Mouse (Mus musculus) ES-Bruce4 (cell line): ENCODE measurements around the gene Olfr1009. TPM values are rescaled to one million over a fixed set of nuclear protein-coding genes. Genes with fewer than 3 reads are reported as not detected.
"Not testable (repeated sequence)": the region's sequence is repeated elsewhere in the genome, so short reads cannot be mapped to it uniquely, and the experiment has no call there.

Experiments
- H3K27ac ChIP-seq: 2 replicates; pipeline ENCODE4 v1.5.1; 2012; ENCODE audit warnings: low read length, inconsistent platforms; ENCODE audit not compliant: insufficient read depth
- H3K27me3 ChIP-seq: 2 replicates; pipeline ENCODE4 v1.6.1; 2012; ENCODE audit warnings: mild to moderate bottlenecking, low read length, inconsistent platforms; ENCODE audit not compliant: control insufficient read depth, poor library complexity, insufficient read depth, severe bottlenecking
- H3K36me3 ChIP-seq: 2 replicates; pipeline ENCODE4 v1.6.1; 2012; ENCODE audit warnings: inconsistent platforms, mild to moderate bottlenecking, low read length, moderate library complexity; ENCODE audit not compliant: control insufficient read depth, poor library complexity, insufficient read depth, severe bottlenecking
- H3K4me1 ChIP-seq: one replicate; pipeline ENCODE4 v1.8.1; 2011; ENCODE audit warnings: low read length; ENCODE audit not compliant: control insufficient read depth, insufficient read depth
- H3K4me3 ChIP-seq: 2 replicates; pipeline ENCODE4 v1.5.1; 2011; ENCODE audit warnings: low read depth, mild to moderate bottlenecking, low read length
- H3K9ac ChIP-seq: 2 replicates; pipeline ENCODE4 v1.6.1; 2012; ENCODE audit warnings: low read depth, mild to moderate bottlenecking, inconsistent platforms; ENCODE audit not compliant: poor library complexity, severe bottlenecking
- H3K9me3 ChIP-seq: replicated peaks from 2 replicates; pipeline ENCODE4 v1.6.1; 2012; ENCODE audit warnings: mild to moderate bottlenecking, low read length, inconsistent platforms; ENCODE audit not compliant: control insufficient read depth, poor library complexity, insufficient read depth, severe bottlenecking
- CTCF ChIP-seq: IDR thresholded peaks from one replicate; pipeline ENCODE4 v1.8.1; 2011; ENCODE audit warnings: low read depth, low read length
- EP300 ChIP-seq: IDR thresholded peaks from 2 replicates; pipeline ENCODE4 v1.6.1; 2011; ENCODE audit warnings: low read depth, low read length; ENCODE audit not compliant: insufficient read depth
- POLR2A ChIP-seq: IDR thresholded peaks from one replicate; pipeline ENCODE4 v1.8.1; 2011; ENCODE audit warnings: low read length; ENCODE audit not compliant: insufficient read depth
- polyA plus RNA-seq: library from polyadenylated mRNA; stranded (reverse); fragments of >200 nt; gene quantifications from 2 replicates; pipeline ENCODE4 v1.2.4, GENCODE M21; 2011; ENCODE audit warnings: low read depth; ENCODE audit not compliant: missing spikeins, insufficient read depth, insufficient read length

The Olfr1009 gene
- not detected in 2 replicates for polyA plus RNA-seq

- Histone ChIP-seq H3K36me3 (no peaks in the 10 kb centered on the region), H3K9ac (no peak within 1 kb of the TSS), H3K4me3 (no peak within 1 kb of the TSS), H3K27ac (no peak within 1 kb of the TSS), H3K9me3 (no peaks in the 10 kb centered on the region), H3K4me1 (no peaks in the 10 kb centered on the region), H3K27me3 (no peaks in the 10 kb centered on the region)
- no peak for TF ChIP-seq EP300
- TF ChIP-seq POLR2A = no peak
- no peak for TF ChIP-seq CTCF
Measured at GRCm38 (mm10) chr2:85715119-85715518, at the start of gene Olfr1009. Gene Olfr1009 (plus strand): TSS chr2:85715419.

GRCm38 (mm10) chr2:85678667-85679066 lies 36.6 kb upstream of the Olfr1009 start, which contains the start of gene Olfr1006:
Gene Olfr1006 (minus strand): TSS chr2:85678767.
- TF ChIP-seq EP300 (no peak), CTCF (no peak), POLR2A (no peak)
- Histone ChIP-seq H3K9me3 (no peaks in the 10 kb centered on the region), H3K9ac (no peak within 1 kb of the TSS), H3K36me3 (no peaks in the 10 kb centered on the region), H3K27me3 (no peaks in the 10 kb centered on the region), H3K27ac (no peak within 1 kb of the TSS), H3K4me3 (no peak within 1 kb of the TSS), H3K4me1 (no peaks in the 10 kb centered on the region)

- Histone ChIP-seq H3K4me1 (no peaks in the 10 kb centered on the region), H3K9ac (no peak within 1 kb of the TSS), H3K27ac (no peak within 1 kb of the TSS), H3K36me3 (no peaks in the 10 kb centered on the region), H3K27me3 (no peaks in the 10 kb centered on the region), H3K9me3 (peaks cover 4% of the 10 kb centered on the region), H3K4me3 (no peak within 1 kb of the TSS)
- no peak for TF ChIP-seq POLR2A
- TF ChIP-seq EP300 = no peak
- TF ChIP-seq CTCF = no peak
Measured at GRCm38 (mm10) chr2:85689131-85689530, 26.1 kb upstream of the Olfr1009 start, which contains the start of gene Olfr1008. Gene Olfr1008 (plus strand): TSS chr2:85689431.

- not testable (repeated sequence) for H3K9ac ChIP-seq, H3K27me3 ChIP-seq, H3K27ac ChIP-seq
Measured at GRCm38 (mm10) chr2:85710680-85711079, 4.5 kb upstream of the Olfr1009 start.

GRCm38 (mm10) chr2:85711159-85711558 lies 4.1 kb upstream of the Olfr1009 start:
- TF ChIP-seq POLR2A (no peak), CTCF (no peak), EP300 (no peak)
- H3K9ac ChIP-seq = no peak overlapping the region
- H3K36me3 ChIP-seq = no peaks in the 10 kb centered on the region

More at GRCm38 (mm10) chr2:85710680-85711079, 4.5 kb upstream of the Olfr1009 start:
- not testable (repeated sequence) for H3K4me3 ChIP-seq, H3K36me3 ChIP-seq, H3K4me1 ChIP-seq, H3K9me3 ChIP-seq

GRCm38 (mm10) chr2:85725793-85726192 lies 10.6 kb downstream of the Olfr1009 start:
- H3K4me3 ChIP-seq = no peak overlapping the region
- no peaks in the 10 kb centered on the region for H3K4me1 ChIP-seq
- H3K9me3 ChIP-seq = no peaks in the 10 kb centered on the region
- no peaks in the 10 kb centered on the region for H3K36me3 ChIP-seq
- TF ChIP-seq POLR2A = no peak
- TF ChIP-seq EP300 = no peak
- TF ChIP-seq CTCF = no peak
- no peaks in the 10 kb centered on the region for H3K27me3 ChIP-seq
- no peak overlapping the region for H3K9ac ChIP-seq
- no peak overlapping the region for H3K27ac ChIP-seq

More at GRCm38 (mm10) chr2:85711159-85711558, 4.1 kb upstream of the Olfr1009 start:
- H3K27me3 ChIP-seq = no peaks in the 10 kb centered on the region
- no peak overlapping the region for H3K27ac ChIP-seq
- no peaks in the 10 kb centered on the region for H3K9me3 ChIP-seq
- H3K4me3 ChIP-seq = no peak overlapping the region
- H3K4me1 ChIP-seq = no peaks in the 10 kb centered on the region

- Histone ChIP-seq H3K36me3 (no peaks in the 10 kb centered on the region), H3K9ac (no peak overlapping the region), H3K27me3 (no peaks in the 10 kb centered on the region), H3K27ac (no peak overlapping the region), H3K9me3 (no peaks in the 10 kb centered on the region), H3K4me1 (no peaks in the 10 kb centered on the region), H3K4me3 (no peak overlapping the region)
- TF ChIP-seq POLR2A (no peak), CTCF (no peak), EP300 (no peak)
Measured at GRCm38 (mm10) chr2:85753822-85754221, 38.6 kb downstream of the Olfr1009 start.
